Mouse (Mus musculus): Measurements from ENCODE around the gene Zfp282.

DNA sequence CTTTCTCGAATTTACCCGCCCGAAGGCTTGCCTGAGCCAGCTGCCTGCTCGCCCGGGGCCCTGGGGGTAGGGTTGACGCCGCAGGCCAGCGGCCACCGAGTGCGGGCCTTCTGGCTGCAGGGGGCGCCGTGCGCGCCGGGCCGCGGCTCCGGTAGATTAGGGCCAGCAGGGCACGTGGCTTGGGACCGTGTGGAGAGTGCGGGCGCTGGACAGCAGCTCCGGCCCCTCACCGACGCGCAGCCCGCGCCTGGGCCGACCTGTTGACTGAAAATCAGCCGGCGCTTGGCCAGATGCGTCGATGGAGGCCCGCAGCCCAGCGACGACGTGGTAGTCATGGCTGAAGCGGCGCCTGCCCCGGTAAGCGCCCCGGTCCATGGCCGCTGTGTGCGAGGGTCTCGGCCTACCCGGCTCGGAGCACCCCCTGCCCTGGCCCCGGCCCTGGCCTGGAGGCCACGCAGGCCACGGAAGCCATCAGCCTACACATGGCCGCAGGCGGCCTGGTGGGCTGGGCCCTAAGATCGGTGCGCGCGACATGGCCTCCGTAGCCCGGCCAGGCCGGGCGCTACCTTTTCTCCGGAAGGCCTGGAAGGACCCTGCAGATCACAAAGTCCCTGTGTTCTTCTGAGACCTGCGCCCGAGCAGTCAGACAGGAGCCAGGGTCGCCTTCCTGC lies 66.2 kb downstream of the Zfp282 start:
- TF ChIP-seq GATA1 (IDR thresholded peaks at IDR 0.05; ENCODE audit: borderline replicate concordance, low read length): no peak
- no peak for TF ChIP-seq FLI1 (IDR thresholded peaks at IDR 0.05; ENCODE audit: low read length)
